Mouse (Mus musculus) right cerebral cortex, adult 2 months (tissue): ENCODE data around the gene Rbm3.

Experiments used
- DNase-seq, 2 experiments: peaks; one replicate each; pipeline ENCODE4 v3.0.0; 2021 to 2022; ENCODE audit warnings: low spot score in 2 of 2

Rbm3 gene

DNA sequence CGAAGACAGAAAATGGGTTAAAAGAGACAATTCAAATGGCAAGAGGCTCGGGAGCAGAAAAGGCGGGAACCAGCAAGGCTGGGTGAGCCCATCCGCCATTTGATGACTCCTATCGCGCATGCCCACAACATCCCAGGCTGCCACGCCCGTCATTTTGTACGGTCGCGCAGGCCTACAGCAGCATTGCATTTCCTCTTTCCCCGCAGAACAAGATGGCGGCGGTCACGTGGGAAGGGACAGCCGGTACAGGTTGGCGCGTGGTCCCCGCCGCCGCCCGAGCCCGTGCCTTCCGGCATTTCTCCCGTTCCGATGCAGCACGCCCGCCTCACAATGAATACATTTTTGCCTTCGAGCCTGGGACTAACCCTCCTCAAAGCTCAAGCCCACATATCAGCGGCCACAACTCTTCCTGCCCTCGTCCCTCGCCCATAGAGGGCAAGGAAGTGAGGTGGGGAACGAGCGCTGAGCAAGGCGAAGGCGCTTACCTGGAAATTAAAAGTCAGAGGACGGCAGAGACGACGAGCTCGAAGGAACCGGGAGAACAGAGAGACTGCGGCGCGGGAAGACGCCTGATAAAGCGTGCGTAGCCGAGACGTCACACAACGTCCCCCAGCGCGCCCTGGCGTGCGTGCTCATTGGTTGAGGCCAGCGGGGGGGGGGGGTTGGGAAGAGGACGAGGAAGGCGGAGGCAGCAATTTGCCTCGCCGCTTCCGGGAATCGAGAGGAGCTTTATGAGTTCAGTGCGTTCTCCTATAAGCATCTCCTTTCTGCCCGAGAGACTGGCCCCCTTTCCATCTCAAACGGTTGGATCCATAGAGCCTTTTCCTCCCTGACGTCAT, at the start of gene Rbm3:
Rbm3 (minus strand) TSS at position 728 of the 839 bp plus-strand sequence.
- DNase-seq = peak; percentile 84

DNA sequence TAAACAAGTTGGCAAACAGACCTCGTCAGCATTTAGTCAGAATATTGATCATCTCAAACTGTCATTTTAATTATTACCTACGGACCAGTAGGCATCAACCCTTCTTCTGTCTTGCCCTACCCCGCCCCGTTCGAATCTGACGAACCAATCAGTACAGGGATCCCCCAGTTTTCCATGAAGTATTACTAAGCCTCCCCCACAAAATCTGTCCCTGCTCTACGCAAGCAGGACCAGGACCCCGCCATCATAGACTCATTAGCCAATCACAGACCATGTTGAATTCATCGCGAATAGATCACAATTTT, 47.7 kb upstream of the Rbm3 start, which contains the start of gene Ebp:
Ebp (minus strand) TSS at position 94 of the 305 bp plus-strand sequence.
- peak; percentile 45 to 53 for DNase-seq

DNA sequence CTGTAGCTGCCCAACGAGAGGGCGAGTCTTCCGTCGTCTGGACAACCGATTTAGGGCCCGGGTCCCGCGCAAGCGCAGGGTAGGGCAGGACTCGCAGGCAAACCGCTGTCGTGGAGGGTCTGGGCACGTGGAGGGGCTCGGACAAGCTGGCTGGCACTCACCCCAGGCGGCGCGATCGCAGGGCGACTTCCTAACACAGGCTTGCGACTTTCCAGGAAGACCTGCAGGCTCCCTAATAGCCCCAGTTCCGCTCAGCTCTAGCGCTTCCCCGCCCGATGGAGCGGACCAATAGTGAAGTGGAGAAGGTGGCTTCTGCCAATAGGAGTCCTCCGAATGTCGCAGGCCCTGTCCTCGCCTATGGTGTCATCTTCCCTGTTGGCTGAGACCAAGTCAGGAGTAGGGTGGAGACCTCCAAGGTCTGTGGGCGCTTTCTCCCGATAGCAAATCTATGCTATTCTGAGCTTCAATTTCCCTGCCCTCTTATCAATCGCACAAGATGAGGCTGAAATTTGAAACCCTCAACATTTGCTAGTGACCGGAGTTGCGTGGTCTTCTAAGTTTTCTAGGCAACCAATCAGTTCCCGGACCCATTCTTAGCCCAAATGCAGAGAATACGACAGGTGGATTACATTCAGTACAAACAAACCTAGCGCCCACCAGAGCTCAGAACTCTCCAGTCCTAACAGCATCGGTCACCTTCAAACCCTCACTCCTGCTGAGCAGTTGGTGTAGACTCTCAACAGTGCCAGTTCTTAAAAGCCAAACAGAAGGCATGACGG, 47.1 kb upstream of the Rbm3 start:
- peak; percentile 61 to 80 for DNase-seq

DNA sequence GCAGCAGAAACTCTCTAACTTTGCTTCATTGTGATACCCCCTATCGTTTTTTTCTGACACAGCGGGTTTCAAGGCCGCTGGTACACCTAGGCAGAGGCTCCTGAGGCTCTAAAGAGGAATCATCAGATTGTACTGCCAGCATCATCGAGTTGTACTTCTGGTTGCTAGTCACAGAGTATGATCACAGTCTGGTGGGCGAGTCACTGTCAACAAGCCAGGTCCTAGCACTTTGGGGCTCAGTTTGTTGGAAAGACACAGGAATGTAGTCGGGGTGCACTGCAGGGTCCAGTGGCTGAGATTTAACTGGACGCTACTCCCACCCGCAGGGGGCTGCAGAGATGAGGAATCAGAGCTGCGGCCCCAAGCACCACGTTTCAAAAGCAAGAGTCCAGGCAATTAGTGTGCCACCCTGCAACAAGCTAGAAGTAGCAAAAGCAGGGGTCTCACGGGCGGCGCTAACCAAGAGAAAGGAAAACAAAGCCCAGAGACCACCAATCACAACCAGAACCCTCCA, 46.5 kb upstream of the Rbm3 start:
- DNase-seq = peak in 1 of 2 experiments; percentile 23

DNA sequence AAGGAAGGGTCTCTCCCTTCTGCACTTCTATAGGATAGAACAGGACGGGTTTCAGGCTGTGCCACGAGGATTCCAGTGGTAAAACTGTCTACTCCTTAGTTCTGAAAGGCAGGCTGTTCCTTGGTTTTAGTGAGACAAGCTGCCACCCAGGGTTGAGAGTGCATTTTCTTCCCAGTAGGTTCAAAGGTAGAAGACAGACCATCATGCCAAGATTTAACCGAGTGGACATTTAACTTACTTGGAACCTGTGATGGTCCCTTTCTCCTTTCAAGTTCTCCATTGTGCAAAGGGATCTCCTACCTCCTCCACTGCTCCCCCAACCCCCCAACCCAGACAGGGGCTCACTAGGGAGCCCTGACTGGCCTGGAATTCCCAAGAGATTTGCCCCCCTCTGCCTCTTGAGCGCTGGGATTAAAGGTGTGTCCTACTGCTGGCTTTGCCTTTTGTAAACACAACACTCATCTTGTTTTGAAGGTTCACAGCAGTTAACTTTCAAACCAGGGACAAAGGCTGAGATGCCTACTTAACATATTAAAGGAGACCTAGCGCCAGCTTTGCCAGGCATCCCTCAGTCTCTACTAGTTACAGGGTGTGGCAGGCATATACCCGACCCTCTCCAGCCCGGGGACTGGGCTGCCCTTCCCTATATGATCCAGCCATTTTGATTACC, 37.3 kb upstream of the Rbm3 start:
- no peak for DNase-seq

DNA sequence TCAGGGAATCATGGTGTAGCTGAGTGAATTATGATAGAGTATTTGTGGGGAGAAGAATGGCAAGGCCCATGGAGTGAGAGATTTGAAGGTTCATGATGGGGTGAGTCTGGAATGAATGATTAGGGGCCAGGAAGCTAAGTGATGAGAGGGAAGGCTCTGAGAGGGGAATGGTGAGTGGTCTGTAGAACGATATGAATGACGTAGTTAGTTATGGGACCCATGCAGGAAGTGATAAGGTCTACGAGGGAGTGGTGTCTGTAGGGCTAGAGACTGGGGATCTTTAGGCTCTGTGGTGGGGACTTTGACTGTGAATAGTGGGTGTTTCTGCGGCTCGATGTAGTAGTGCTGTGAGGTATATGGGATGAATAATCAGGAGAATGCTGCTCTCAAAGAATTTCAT, 34.0 kb upstream of the Rbm3 start:
- DNase-seq = no peak

DNA sequence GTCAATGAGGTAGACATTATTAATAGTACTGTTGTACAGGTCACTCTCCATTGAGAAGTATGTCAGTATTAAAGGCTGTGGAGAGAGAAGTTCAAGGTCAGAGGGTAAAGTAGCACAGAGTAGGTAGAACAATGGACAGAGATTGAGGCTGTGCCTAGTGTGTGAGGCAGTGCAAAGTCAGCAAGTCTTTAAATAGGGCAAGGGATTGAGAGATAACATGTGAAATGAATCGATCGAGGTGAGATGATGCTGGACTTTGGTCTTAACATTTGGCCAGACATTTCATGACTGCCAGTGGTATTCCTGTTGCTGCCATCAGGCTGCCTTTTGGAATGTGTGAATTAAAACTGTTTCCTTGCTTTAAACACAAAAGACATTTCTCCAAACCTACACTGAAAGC, 33.2 kb upstream of the Rbm3 start:
- DNase-seq = no peak

DNA sequence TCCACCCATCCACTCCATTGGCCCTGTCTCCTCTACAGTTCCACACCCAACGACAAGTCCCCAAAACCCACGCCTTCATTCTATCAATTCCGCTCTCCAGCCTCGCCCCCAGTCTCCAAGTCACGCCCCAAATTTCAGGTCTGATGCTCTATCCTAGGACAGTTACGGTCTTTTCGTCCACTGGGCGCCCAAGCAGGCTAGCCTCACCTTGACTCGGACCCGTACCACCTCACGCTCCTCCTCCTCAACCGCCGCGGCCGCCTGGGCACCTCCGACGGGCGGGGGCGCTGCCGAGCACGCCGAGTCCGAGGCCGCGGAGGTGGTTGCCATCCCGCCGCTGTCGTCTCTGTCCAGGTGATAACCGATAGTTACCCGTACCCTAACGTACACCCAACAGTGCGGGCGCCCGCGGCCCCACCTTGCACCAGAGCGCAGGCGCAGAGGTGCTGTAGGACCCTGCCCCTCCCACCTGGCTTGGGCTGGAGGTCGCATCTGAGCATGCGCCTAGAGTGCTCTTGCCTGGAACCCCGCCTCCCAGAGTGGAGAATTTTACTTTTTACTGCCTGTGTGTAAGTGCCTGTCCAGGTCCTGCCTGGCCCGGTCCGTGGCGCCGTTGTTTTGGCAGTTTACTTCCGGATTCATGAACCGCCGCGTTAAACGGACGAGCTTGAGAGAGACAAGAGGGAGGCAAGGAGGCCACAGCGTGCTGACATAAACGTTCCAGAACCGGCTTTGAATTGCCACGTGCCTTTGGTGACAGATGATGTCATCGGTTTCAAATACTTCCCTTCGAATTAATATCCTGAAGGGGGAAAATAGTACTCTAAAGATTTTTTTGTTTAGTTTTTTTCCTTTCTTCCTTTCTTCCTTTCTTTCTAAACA, 30.1 kb upstream of the Rbm3 start, which contains the start of gene Tbc1d25:
Tbc1d25 (minus strand) TSS at position 678 of the 882 bp plus-strand sequence.
- peak; percentile 72 to 82 for DNase-seq

DNA sequence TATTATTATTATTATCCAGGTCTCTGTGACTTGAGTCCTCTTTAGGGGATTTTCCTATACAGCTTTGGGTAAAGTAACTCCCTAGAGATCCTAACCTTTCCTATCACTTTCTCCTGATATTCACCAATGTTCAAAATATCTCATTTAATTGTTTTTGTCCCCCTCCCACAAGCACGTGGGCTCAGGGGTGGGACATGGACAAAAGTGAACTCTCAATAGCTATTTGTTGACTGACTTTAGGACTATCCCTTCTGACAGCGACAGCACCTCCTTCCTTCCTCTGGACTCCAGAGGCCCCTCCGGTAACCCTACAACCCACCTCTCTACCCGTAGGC, 29.5 kb upstream of the Rbm3 start:
- no peak for DNase-seq

DNA sequence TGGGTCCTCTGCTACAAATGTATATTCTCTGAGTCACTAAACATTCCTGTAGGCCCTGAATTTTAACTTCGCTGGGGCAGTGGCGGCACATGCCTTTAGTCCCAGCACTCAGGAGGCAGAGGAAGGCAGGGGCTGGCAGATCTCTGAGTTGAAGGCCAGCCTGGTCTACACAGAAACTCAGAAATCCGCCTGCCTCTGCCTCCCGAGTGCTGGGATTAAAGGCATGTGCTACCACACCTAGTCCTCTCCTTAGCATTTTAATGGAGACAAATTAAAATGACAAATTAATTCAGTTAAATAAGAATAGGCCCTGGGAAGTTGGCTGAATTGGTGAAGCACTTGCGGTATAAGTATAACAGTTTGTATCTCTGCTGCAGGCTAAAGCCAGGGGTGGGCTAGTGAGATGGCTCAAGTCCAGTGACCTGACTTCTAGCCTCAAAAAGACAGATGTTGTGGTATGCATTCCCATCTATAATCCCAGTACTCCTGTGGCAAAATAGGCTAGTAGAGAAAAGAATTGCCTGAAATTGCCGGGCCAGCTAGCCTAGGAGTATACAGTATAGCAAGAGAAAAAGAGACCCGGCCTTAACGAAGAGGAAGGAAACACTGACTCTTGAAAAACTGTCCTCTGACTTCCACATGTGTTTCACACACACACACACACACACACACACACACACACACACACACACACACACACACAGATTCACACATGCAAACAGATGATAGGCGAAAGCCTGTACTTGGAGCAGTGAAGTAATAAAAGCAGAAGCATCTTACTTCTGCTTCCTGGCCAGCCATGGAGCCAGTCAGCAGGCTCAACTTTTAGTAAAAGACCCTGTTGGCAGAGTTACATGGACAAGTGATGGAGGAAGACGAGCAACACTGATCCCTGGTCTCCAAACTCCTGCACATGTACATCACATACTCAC, 22.3 kb upstream of the Rbm3 start:
- no peak for DNase-seq

DNA sequence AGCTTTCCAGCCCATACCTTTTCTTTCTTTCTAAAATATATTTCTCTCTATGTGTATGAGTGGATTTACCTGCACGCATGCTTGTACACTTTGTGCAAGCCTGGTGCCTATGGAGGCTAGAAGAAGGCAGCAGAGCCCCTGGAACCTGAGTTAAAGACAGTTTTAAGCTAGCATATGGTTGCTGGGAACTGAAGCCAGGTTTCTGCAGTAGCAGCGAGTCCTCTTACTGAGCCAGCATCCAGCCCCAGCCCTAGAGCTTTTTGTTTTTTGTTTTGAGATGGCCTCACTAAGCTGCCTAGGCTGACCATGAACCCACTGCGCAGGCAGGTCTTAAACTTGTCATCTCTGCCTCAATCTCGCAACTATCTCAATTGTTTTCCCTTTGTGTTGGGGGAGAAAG, 18.8 kb upstream of the Rbm3 start:
- no peak for DNase-seq

DNA sequence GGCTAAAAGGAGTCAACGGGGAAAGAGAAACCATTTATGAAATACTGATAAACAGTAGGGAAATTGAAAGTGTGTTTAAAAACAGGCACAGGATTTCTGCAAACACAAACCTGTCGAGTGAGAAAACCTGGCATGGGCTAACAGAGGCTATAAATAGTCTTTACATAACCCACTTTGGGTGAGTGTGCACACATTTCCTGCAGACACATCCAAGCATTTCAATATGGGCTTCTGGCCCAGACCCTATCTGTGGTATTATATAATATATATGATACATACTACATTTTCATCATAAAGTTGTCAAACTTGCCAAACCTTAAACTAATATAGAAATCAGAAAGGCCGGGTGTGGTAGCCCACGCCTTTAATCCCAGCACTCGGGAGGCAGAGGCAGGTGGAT, 17.4 kb upstream of the Rbm3 start:
- DNase-seq = peak in 1 of 2 experiments; percentile 17

DNA sequence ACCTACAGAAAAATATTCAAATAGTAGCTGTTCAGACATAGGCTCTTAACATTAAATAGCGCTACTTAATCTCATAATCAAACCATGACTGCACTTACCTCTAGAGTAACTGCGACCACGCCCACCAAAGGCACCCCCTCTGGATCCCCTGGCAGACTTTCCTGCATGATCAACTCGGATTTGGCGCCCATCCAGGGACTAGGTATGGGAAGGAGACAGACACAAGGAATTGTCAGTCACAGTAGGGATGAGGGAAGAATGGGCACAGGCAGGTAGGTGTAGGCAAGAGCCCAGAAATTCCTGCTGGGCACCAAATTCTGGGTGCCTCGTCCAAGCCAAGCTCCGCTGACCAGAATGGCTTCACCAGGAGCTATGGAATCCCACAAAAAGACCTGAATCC, 1.9 kb downstream of the Rbm3 start:
- no peak for DNase-seq

DNA sequence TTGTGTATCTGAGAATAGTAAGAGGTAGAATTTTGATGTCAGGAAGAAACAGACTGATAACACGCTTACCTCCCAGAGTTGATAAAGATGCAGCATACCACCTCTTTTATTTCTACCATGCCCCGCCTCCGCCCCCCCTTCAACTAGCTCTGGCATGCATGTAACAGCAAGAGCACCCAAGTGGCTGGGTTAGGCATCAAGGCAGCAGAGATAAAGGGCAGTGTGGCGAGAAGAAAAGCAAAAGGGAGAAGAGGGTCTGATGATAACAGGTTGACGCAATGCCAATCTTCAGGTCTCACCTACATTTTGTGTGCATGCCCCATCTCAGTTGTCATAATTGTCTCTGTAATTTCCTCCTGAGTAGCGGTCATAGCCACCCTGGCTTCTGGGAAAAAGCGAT, 2.7 kb downstream of the Rbm3 start:
- DNase-seq = no peak

DNA sequence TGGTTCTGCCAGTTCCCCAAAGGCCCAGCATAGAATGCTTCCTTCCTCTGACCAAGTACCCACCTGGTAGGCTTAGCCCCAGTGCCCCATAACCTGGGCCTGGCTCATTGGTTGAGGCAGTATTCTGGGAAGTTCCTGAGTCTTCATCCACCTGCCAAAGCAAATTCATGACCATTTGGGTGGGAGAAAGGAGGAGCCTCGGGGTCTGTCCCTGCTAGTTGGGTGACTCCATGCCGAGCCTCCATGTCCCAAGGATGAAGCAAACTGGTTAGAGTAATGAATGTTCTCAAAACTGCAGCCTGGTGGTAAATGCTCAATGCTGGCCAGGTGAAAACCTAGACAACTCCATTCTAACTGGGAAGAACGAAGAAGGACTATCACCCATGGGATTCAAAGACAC, 4.6 kb downstream of the Rbm3 start:
- DNase-seq = no peak

DNA sequence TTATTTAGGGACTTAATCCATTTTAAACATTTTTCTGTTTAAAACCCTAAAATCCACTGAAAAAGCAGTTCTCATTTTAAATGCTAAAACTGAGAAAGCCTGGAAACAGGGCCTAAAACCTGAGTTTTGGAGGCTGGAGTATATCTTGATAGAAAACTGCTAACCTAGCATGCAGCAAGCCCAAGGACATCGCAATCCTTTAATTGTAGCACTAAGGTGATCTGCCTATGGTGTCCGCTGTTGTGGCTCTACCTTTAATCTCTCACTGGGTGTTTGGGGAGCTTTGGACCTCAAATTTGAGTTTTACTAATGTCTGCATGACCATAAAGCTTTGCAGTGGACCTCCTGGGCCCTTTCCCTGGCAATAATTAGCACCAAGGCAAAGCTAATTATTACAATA, 5.2 kb downstream of the Rbm3 start:
- DNase-seq = no peak

DNA sequence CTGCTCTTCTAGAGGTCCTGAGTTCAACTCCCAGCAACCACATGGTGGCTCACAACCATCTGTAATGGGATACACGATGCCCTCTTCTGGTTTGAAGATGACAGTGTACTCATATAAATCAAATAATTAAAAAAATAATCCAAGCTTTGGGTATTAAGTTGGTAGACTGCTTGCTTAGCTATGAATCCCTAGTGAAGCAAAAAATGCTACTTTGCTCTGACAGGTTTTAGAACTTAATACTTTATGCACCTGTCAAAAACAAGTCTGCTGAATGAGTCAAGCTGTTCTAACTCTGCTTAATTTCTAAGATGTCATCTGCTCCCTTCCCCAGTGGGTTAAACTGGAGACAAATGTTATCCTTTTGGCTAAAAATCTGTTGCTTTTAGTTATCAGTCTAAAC, 6.2 kb downstream of the Rbm3 start:
- DNase-seq = no peak

DNA sequence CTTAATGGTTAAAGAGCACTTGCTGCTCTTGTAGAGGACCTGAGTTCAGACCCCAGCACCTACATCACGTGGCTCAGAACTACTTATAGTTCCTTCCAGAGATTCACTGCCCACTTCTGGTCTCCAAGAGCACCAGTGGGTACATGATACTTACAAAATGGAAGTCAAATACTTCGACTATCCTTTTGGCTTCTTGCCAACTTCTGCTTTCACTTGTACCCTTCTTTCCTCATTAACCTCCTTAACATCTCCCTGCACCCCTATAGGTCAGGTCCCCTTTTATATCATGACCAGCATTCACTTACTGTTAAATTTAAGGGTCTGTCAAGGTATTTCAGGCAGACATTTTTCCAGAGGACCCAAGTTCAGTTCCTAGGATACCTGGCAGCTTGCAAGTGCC, 9.8 kb downstream of the Rbm3 start:
- no peak for DNase-seq

DNA sequence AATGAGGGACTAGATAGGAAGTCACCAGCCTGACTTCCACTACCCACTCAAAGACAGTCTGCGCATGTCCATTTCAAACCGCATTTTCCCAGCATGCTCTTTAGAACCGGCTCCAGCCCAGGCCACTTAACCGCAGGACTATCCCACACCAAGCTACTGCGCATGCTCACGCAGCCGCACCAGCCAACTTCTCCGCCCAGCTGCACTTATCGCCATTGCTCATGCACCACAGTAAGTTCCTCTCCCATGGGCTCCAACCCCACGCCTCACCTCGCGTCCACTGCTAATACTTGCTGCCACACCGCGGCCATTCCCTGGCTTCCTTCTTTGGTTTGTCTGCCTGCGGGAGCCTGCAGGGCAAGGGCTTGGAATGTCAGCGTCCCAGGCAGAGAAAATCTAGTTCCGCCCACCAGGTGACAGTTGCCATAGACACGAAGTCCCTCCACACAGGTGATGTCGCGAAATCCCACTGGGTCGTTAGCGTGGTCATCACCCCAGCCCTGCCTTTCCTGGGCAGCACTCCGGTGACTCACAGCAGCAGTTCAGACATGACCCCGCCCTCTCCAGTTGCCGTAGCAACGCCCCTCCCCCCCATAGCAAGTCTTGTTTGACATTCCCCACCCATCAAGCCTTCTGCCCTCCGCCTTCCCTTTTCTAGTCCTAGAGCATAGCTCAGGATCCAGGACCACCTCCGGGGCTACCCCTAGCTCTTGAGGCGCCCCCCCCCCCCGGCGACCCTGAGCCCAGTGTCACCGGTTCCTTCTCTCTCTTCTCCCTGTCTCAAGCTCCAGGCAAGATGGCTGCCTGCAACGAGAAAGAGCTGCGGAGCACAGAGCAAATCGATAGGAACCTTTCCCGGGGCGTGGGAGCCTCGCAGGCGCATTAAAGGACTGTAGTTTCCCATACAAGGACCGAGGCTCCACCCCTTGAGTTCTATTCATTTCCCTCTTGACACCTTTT, 13.4 kb downstream of the Rbm3 start, which contains the start of gene Wdr13:
Wdr13 (minus strand) TSS at position 876 of the 960 bp plus-strand sequence.
- DNase-seq = peak; percentile 84 to 89
